Mouse (Mus musculus) frontal cortex, postnatal 14 days (tissue): ENCODE results near the gene Rab11fip3.

Experiments
- DNase-seq, 2 experiments: peaks; one replicate each; pipeline ENCODE4 v3.0.0; 2022; ENCODE audit warnings: low spot score in 2 of 2

Gene Rab11fip3

GRCm38 (mm10) chr17:25956201-25956600 is 113.2 kb downstream of the Rab11fip3 start:
- DNase-seq = no peak

GRCm38 (mm10) chr17:25955736-25956135 is 113.6 kb downstream of the Rab11fip3 start:
- no peak for DNase-seq

- no peak for DNase-seq
Observed at GRCm38 (mm10) chr17:25954671-25955070, 114.7 kb downstream of the Rab11fip3 start.

- DNase-seq = no peak
Observed at GRCm38 (mm10) chr17:25953161-25953560, 116.2 kb downstream of the Rab11fip3 start.

- DNase-seq = no peak
Observed at GRCm38 (mm10) chr17:25951803-25952623, 117.3 kb downstream of the Rab11fip3 start, which contains the start of gene A930017K11Rik. Gene A930017K11Rik, minus strand, starts transcription at chr17:25952565.

GRCm38 (mm10) chr17:25951225-25951802 is 118.0 kb downstream of the Rab11fip3 start:
- DNase-seq = no peak

GRCm38 (mm10) chr17:25950706-25951105 is 118.6 kb downstream of the Rab11fip3 start:
- DNase-seq = no peak

- no peak for DNase-seq
Observed at GRCm38 (mm10) chr17:25949981-25950380, 119.4 kb downstream of the Rab11fip3 start.

- DNase-seq = no peak
Observed at GRCm38 (mm10) chr17:25948051-25948450, 121.3 kb downstream of the Rab11fip3 start.

GRCm38 (mm10) chr17:25947576-25947975 is 121.8 kb downstream of the Rab11fip3 start:
- DNase-seq = no peak

- no peak for DNase-seq
Observed at GRCm38 (mm10) chr17:25946891-25947290, 122.5 kb downstream of the Rab11fip3 start.

- no peak for DNase-seq
Observed at GRCm38 (mm10) chr17:25946349-25946748, 123.0 kb downstream of the Rab11fip3 start.

- no peak for DNase-seq
Observed at GRCm38 (mm10) chr17:25945517-25946155, 123.7 kb downstream of the Rab11fip3 start.

- no peak for DNase-seq
Observed at GRCm38 (mm10) chr17:25944366-25945163, 124.8 kb downstream of the Rab11fip3 start, which contains the start of the genes Pigq and Nhlrc4. Gene Pigq, minus strand, starts transcription at chr17:25944936. Gene Nhlrc4, minus strand, starts transcription at chr17:25944961.

GRCm38 (mm10) chr17:25943769-25944168 is 125.6 kb downstream of the Rab11fip3 start:
- DNase-seq = no peak

GRCm38 (mm10) chr17:25943221-25943620 is 126.1 kb downstream of the Rab11fip3 start:
- DNase-seq = no peak

- no peak for DNase-seq
Observed at GRCm38 (mm10) chr17:25942597-25943151, 126.7 kb downstream of the Rab11fip3 start.

GRCm38 (mm10) chr17:25941511-25942241 is 127.7 kb downstream of the Rab11fip3 start:
- peak; percentile 42 to 69 for DNase-seq
